Mouse (Mus musculus) stomach, embryonic 14.5 days (tissue): ENCODE data around the gene Herc3. TPM values are rescaled to one million over a fixed set of nuclear protein-coding genes. Genes with fewer than 3 reads are reported as not detected.
"Not testable (repeated sequence)": the region's sequence is repeated elsewhere in the genome, so short reads cannot be mapped to it uniquely, and the experiment has no call there.

ENCODE experiments used
- ATAC-seq: fragments of 200-750 bp; cut with Nextera tagmentation; 2 replicates; pipeline ENCODE4 v1.8.0; 2017; ENCODE audit warnings: low read depth, moderate TSS enrichment; ENCODE audit not compliant: insufficient number of reproducible peaks, insufficient read depth, low FRiP score
- H3K27ac ChIP-seq: fragments of 300-500 bp; sonication (generic); 2 replicates; pipeline ENCODE4 v1.5.1; 2014; ENCODE audit warnings: mild to moderate bottlenecking, low read length, moderate library complexity, mixed read lengths
- H3K27me3 ChIP-seq: fragments of 300-500 bp; sonication (generic); 2 replicates; pipeline ENCODE4 v1.6.1; 2014; ENCODE audit warnings: low read length, control low read depth, mixed read lengths; ENCODE audit not compliant: control insufficient read depth, insufficient read depth
- H3K36me3 ChIP-seq: fragments of 300-500 bp; sonication (generic); 2 replicates; pipeline ENCODE4 v1.6.1; 2014; ENCODE audit warnings: mild to moderate bottlenecking, control low read depth, low read length, moderate library complexity, mixed read lengths; ENCODE audit not compliant: control insufficient read depth, insufficient read depth
- H3K4me1 ChIP-seq: fragments of 300-500 bp; sonication (generic); 2 replicates; pipeline ENCODE4 v1.6.1; 2014; ENCODE audit warnings: low read length, control low read depth, mixed read lengths; ENCODE audit not compliant: control insufficient read depth, insufficient read depth
- H3K4me2 ChIP-seq: fragments of 300-500 bp; sonication (generic); replicated peaks from 2 replicates; pipeline ENCODE4 v1.6.1; 2014; ENCODE audit warnings: low read depth, low read length, control low read depth
- H3K4me3 ChIP-seq: fragments of 300-500 bp; sonication (generic); 2 replicates; pipeline ENCODE4 v1.5.1; 2014; ENCODE audit warnings: low read depth, low read length, control low read depth
- H3K9ac ChIP-seq: fragments of 300-500 bp; sonication (generic); replicated peaks from 2 replicates; pipeline ENCODE4 v1.6.1; 2014; ENCODE audit warnings: low read depth, mild to moderate bottlenecking, control low read depth, low read length, moderate library complexity, mixed read lengths
- H3K9me3 ChIP-seq: fragments of 300-500 bp; sonication (generic); 2 replicates; pipeline ENCODE4 v1.6.1; 2016; ENCODE audit warnings: low read depth, low read length, control low read depth; ENCODE audit not compliant: control insufficient read depth
- WGBS: fragments of 180-500 bp; shearing (Covaris S2); extraction: QIAGEN DNeasy Blood & Tissue Kit; methylation state at CpG from one replicate; pipeline ENCODE4 v1.1.7; 2014; 5-methylcytosine and 5-hydroxymethylcytosine counted together
- polyA plus RNA-seq: library from polyadenylated mRNA; unstranded; fragments of >200 nt; fragmentation: Nextera tagmentation; extraction: Ambion mirVana; gene quantifications from 2 replicates; pipeline ENCODE4 v1.2.1, GENCODE M21; 2014

The Herc3 gene
- polyA plus RNA-seq, 1 experiment from 2014 or later, result 13.2 TPM

- H3K9me3 ChIP-seq, H3K9ac ChIP-seq, H3K4me1 ChIP-seq, H3K27ac ChIP-seq, H3K4me3 ChIP-seq, H3K36me3 ChIP-seq, H3K27me3 ChIP-seq, ATAC-seq, H3K4me2 ChIP-seq: not testable (repeated sequence)
- 90% methylated on average over 6 of the region's 6 CpGs for WGBS
These were observed 36.6 kb downstream of the Herc3 start for GRCm38 (mm10) chr6:58867858-58868257.

- 80% methylated on average over 4 of the region's 4 CpGs for WGBS
- no peak for ATAC-seq
These were observed 48.3 kb downstream of the Herc3 start for GRCm38 (mm10) chr6:58879572-58879971.

GRCm38 (mm10) chr6:58879987-58880386 lies 48.7 kb downstream of the Herc3 start:
- ATAC-seq, result peak; percentile 18; the same call in 1 of the 2 replicates
- Histone ChIP-seq H3K4me2 (no peak overlapping the region), H3K9ac (no peak overlapping the region), H3K27me3 (no peaks in the 10 kb centered on the region), H3K9me3 (no peaks in the 10 kb centered on the region), H3K27ac (no peak overlapping the region), H3K4me1 (no peaks in the 10 kb centered on the region), H3K4me3 (no peak overlapping the region), H3K36me3 (0 out of 2 replicates have a peak, but pooled peaks cover under 1% of the 10 kb centered on the region)
- WGBS, result 88% methylated on average over 9 of the region's 9 CpGs

More at GRCm38 (mm10) chr6:58879572-58879971, 48.3 kb downstream of the Herc3 start:
- 0 out of 2 replicates have a peak, but pooled peaks cover 2% of the 10 kb centered on the region for H3K36me3 ChIP-seq
- H3K27ac ChIP-seq, result no peak overlapping the region
- no peak overlapping the region for H3K9ac ChIP-seq
- no peaks in the 10 kb centered on the region for H3K4me1 ChIP-seq
- no peak overlapping the region for H3K4me2 ChIP-seq
- no peak overlapping the region for H3K4me3 ChIP-seq
- no peaks in the 10 kb centered on the region for H3K9me3 ChIP-seq
- no peaks in the 10 kb centered on the region for H3K27me3 ChIP-seq

- Histone ChIP-seq H3K27me3 (no peaks in the 10 kb centered on the region), H3K4me3 (no peak overlapping the region), H3K9ac (no peak overlapping the region), H3K4me1 (no peaks in the 10 kb centered on the region), H3K27ac (no peak overlapping the region), H3K36me3 (no peaks in the 10 kb centered on the region), H3K9me3 (no peaks in the 10 kb centered on the region), H3K4me2 (no peak overlapping the region)
- 85% methylated on average over 5 of the region's 5 CpGs for WGBS
- ATAC-seq, result no peak
These were observed 49.6 kb downstream of the Herc3 start for GRCm38 (mm10) chr6:58880861-58881260.

- Histone ChIP-seq H3K27ac (no peak overlapping the region), H3K9ac (no peak overlapping the region), H3K4me1 (no peaks in the 10 kb centered on the region), H3K4me2 (no peak overlapping the region), H3K4me3 (no peak overlapping the region), H3K27me3 (no peaks in the 10 kb centered on the region), H3K9me3 (no peaks in the 10 kb centered on the region), H3K36me3 (no peaks in the 10 kb centered on the region)
- 88% methylated on average over 3 of the region's 3 CpGs for WGBS
- no peak for ATAC-seq
These were observed 50.1 kb downstream of the Herc3 start for GRCm38 (mm10) chr6:58881363-58881762.

GRCm38 (mm10) chr6:58882271-58882670 lies 51.0 kb downstream of the Herc3 start:
- H3K36me3 ChIP-seq, result no peaks in the 10 kb centered on the region
- no peak overlapping the region for H3K4me2 ChIP-seq
- H3K9me3 ChIP-seq, result no peaks in the 10 kb centered on the region
- H3K4me1 ChIP-seq, result no peaks in the 10 kb centered on the region
- 85% methylated on average over 6 of the region's 6 CpGs for WGBS
- ATAC-seq, result no peak
- H3K27me3 ChIP-seq, result no peaks in the 10 kb centered on the region
- H3K9ac ChIP-seq, result no peak overlapping the region
- H3K27ac ChIP-seq, result no peak overlapping the region
- no peak overlapping the region for H3K4me3 ChIP-seq

- H3K4me1 ChIP-seq, result no peaks in the 10 kb centered on the region
- H3K9me3 ChIP-seq, result no peaks in the 10 kb centered on the region
- no peak overlapping the region for H3K27ac ChIP-seq
- no peak overlapping the region for H3K4me2 ChIP-seq
- H3K36me3 ChIP-seq, result no peaks in the 10 kb centered on the region; the same call in 1 of the 2 replicates
- no peaks in the 10 kb centered on the region for H3K27me3 ChIP-seq
- H3K4me3 ChIP-seq, result no peak overlapping the region
- ATAC-seq, result no peak
- H3K9ac ChIP-seq, result no peak overlapping the region
- 89% methylated on average over 3 of the region's 3 CpGs for WGBS
These were observed 58.7 kb downstream of the Herc3 start for GRCm38 (mm10) chr6:58889917-58890316.

GRCm38 (mm10) chr6:58893307-58893706 lies 62.0 kb downstream of the Herc3 start:
- no peak overlapping the region for H3K9ac ChIP-seq
- WGBS, result 85% methylated on average over 6 of the region's 6 CpGs
- H3K9me3 ChIP-seq, result no peaks in the 10 kb centered on the region
- no peaks in the 10 kb centered on the region for H3K27me3 ChIP-seq
- H3K27ac ChIP-seq, result no peak overlapping the region
- H3K36me3 ChIP-seq, result no peaks in the 10 kb centered on the region
- H3K4me3 ChIP-seq, result no peak overlapping the region
- ATAC-seq, result no peak
- no peaks in the 10 kb centered on the region for H3K4me1 ChIP-seq
- no peak overlapping the region for H3K4me2 ChIP-seq

- Histone ChIP-seq H3K36me3 (no peaks in the 10 kb centered on the region), H3K27me3 (no peaks in the 10 kb centered on the region), H3K27ac (no peak overlapping the region), H3K4me2 (no peak overlapping the region), H3K9ac (no peak overlapping the region), H3K4me1 (no peaks in the 10 kb centered on the region), H3K4me3 (no peak overlapping the region), H3K9me3 (no peaks in the 10 kb centered on the region)
- no peak for ATAC-seq
- 79% methylated on average over 4 of the region's 4 CpGs for WGBS
These were observed 63.7 kb downstream of the Herc3 start for GRCm38 (mm10) chr6:58894994-58895393.
